21 mouse cellular contexts compared by ENCODE assay signal in the genomic region with DNA sequence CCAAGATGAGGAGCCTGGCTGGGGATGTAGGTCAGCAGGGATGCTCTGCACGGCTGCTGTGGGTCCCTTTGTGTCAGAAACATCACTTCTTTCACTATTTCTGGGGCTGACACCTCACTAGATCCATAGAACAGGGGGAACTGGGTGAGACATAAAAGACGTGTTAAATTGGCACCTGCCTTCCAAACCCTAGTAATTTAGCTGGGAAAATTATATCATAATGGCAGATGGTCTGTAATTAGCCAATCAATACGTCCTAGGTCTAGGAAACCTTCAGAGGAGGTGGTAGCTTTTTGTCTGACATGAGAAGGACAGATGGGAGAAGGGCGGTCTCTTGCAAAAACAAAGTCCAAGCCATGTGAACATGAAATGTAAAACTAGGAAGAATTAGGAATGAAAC. TPM values are rescaled to one million over a fixed set of nuclear protein-coding genes. Genes with fewer than 3 reads are reported as not detected.
DNase-seq lines count a peak whose midpoint lies in the region; ATAC-seq and TF ChIP-seq lines count a peak whose summit lies in the region.
"Had no signal": no experiment of that assay in that cellular context is flagged by ENCODE, and none has a peak within 500 bp of the region (broad histone marks: within the 10 kb centered on the region; RNA-seq: fewer than 3 reads in every experiment).

No protein-coding gene starts in this region.

- H3K4me2 ChIP-seq in forebrain, embryonic 16.5 days (ENCODE audit: low read length), result no peak overlapping the region
- H3K4me2 ChIP-seq in forebrain, postnatal 0 days (ENCODE audit: low read depth), result no peak overlapping the region
- H3K4me2 ChIP-seq in kidney, postnatal 0 days (ENCODE audit: low read length), result no peak overlapping the region
- H3K4me2 ChIP-seq in liver, embryonic 15.5 days, result no peak overlapping the region
- no peak overlapping the region for H3K4me2 ChIP-seq in liver, embryonic 11.5 days
- no peak overlapping the region for H3K4me2 ChIP-seq in liver, postnatal 0 days (ENCODE audit: low read depth, low read length)
- H3K4me2 ChIP-seq: embryonic facial prominence, embryonic 12.5 days; heart, embryonic 11.5 days; heart, embryonic 15.5 days; hindbrain, embryonic 13.5 days had no signal

- H3K9ac ChIP-seq in forebrain, embryonic 16.5 days (replicated peaks; ENCODE audit: low read depth, low read length), result no peak overlapping the region
- H3K9ac ChIP-seq in forebrain, postnatal 0 days, result no peak overlapping the region
- no peak overlapping the region for H3K9ac ChIP-seq in kidney, postnatal 0 days (ENCODE audit: low read depth, low read length)
- H3K9ac ChIP-seq in liver, embryonic 15.5 days, result no peak overlapping the region
- no peak overlapping the region for H3K9ac ChIP-seq in liver, embryonic 11.5 days (ENCODE audit: low read depth, low read length)
- no peak overlapping the region for H3K9ac ChIP-seq in liver, postnatal 0 days (replicated peaks)
- H3K9ac ChIP-seq: embryonic facial prominence, embryonic 12.5 days; heart, embryonic 15.5 days; hindbrain, embryonic 13.5 days had no signal

- H3K27ac ChIP-seq in forebrain, embryonic 16.5 days (ENCODE audit: low read length), result no peak overlapping the region
- H3K27ac ChIP-seq in forebrain, postnatal 0 days (ENCODE audit: low read depth, low read length), result no peak overlapping the region
- H3K27ac ChIP-seq in kidney, postnatal 0 days, result 0 out of 2 replicates have a peak overlapping the region, but pooled peaks have one; percentile 63
- peak overlapping the region; percentile 79 for H3K27ac ChIP-seq in liver, embryonic 15.5 days (replicated peaks)
- H3K27ac ChIP-seq in liver, embryonic 11.5 days (ENCODE audit: low read depth, low read length), result no peak overlapping the region
- H3K27ac ChIP-seq in liver, postnatal 0 days (ENCODE audit: low read depth), result peak overlapping the region; percentile 97
- H3K27ac ChIP-seq: heart, adult 2 months; heart, embryonic 15.5 days; hindbrain, embryonic 13.5 days; hindbrain, postnatal 0 days had no signal

- no peak for TF ChIP-seq EP300 in liver, postnatal 0 days (IDR thresholded peaks at IDR 0.05; ENCODE audit: low read depth)

- no peaks in the 10 kb centered on the region for H3K27me3 ChIP-seq in forebrain, embryonic 16.5 days (replicated peaks; ENCODE audit: control insufficient read depth, insufficient read depth, low read length)
- H3K27me3 ChIP-seq in forebrain, postnatal 0 days (ENCODE audit: insufficient read depth, low read length), result no peaks in the 10 kb centered on the region
- no peaks in the 10 kb centered on the region for H3K27me3 ChIP-seq in kidney, postnatal 0 days (ENCODE audit: insufficient read depth, low read length)
- H3K27me3 ChIP-seq in liver, embryonic 15.5 days, result no peaks in the 10 kb centered on the region
- no peaks in the 10 kb centered on the region for H3K27me3 ChIP-seq in liver, embryonic 11.5 days (replicated peaks; ENCODE audit: control insufficient read depth, insufficient read depth, low read length)
- H3K27me3 ChIP-seq in liver, postnatal 0 days (ENCODE audit: insufficient read depth, low read length), result no peaks in the 10 kb centered on the region
- H3K27me3 ChIP-seq: embryonic facial prominence, embryonic 12.5 days; heart, embryonic 15.5 days; hindbrain, embryonic 13.5 days had no signal

- no peaks in the 10 kb centered on the region for H3K4me1 ChIP-seq in forebrain, embryonic 16.5 days (replicated peaks; ENCODE audit: control insufficient read depth, insufficient read depth, low read length)
- H3K4me1 ChIP-seq in forebrain, postnatal 0 days (ENCODE audit: insufficient read depth), result no peaks in the 10 kb centered on the region
- H3K4me1 ChIP-seq in kidney, postnatal 0 days (replicated peaks; ENCODE audit: insufficient read depth, low read length), result no peaks in the 10 kb centered on the region
- H3K4me1 ChIP-seq in liver, embryonic 15.5 days (replicated peaks), result peaks cover 42% of the 10 kb centered on the region
- peaks cover 8% of the 10 kb centered on the region for H3K4me1 ChIP-seq in liver, embryonic 11.5 days (replicated peaks; ENCODE audit: control insufficient read depth, insufficient read depth, low read length)
- H3K4me1 ChIP-seq in liver, postnatal 0 days (ENCODE audit: insufficient read depth), result peaks cover 30% of the 10 kb centered on the region
- H3K4me1 ChIP-seq: embryonic facial prominence, embryonic 12.5 days; hindbrain, embryonic 13.5 days had no signal

- peak; percentile 28; the same call in 1 of the 2 replicates for ATAC-seq in forebrain, embryonic 16.5 days
- no peak for ATAC-seq in forebrain, postnatal 0 days
- no peak for ATAC-seq in kidney, postnatal 0 days (replicated peaks; ENCODE audit: low FRiP score, low read depth)
- no peak for ATAC-seq in liver, embryonic 15.5 days (ENCODE audit: insufficient read depth)
- no peak for ATAC-seq in liver, embryonic 11.5 days (replicated peaks; ENCODE audit: low FRiP score)
- no peak for ATAC-seq in liver, postnatal 0 days
- ATAC-seq: hindbrain, postnatal 0 days had no signal

- no peak overlapping the region for H3K4me3 ChIP-seq in forebrain, embryonic 16.5 days (replicated peaks; ENCODE audit: low read length)
- no peak overlapping the region for H3K4me3 ChIP-seq in forebrain, postnatal 0 days (ENCODE audit: low read depth, low read length)
- no peak overlapping the region for H3K4me3 ChIP-seq in kidney, postnatal 0 days (replicated peaks; ENCODE audit: low read depth, low read length)
- H3K4me3 ChIP-seq in liver, embryonic 15.5 days (replicated peaks), result no peak overlapping the region
- H3K4me3 ChIP-seq in liver, embryonic 11.5 days (ENCODE audit: low read depth, low read length), result no peak overlapping the region
- H3K4me3 ChIP-seq in liver, postnatal 0 days (ENCODE audit: low read depth, low read length), result no peak overlapping the region
- H3K4me3 ChIP-seq: embryonic facial prominence, embryonic 12.5 days; heart, adult 2 months; heart, embryonic 15.5 days; hindbrain, embryonic 13.5 days had no signal

- WGBS in forebrain, embryonic 16.5 days, result 37% methylated on average over 4 of the region's 4 CpGs
- WGBS in forebrain, postnatal 0 days, result 33% methylated on average over 4 of the region's 4 CpGs
- WGBS in kidney, postnatal 0 days, result 67% methylated on average over 4 of the region's 4 CpGs
- 59% methylated on average over 4 of the region's 4 CpGs for WGBS in liver, embryonic 15.5 days (ENCODE audit: insufficient replicate concordance)
- 78% methylated on average over 4 of the region's 4 CpGs for WGBS in liver, embryonic 11.5 days
- 71% methylated on average over 4 of the region's 4 CpGs for WGBS in liver, postnatal 0 days (ENCODE audit: insufficient replicate concordance)

- no peaks in the 10 kb centered on the region for H3K9me3 ChIP-seq in forebrain, embryonic 16.5 days (ENCODE audit: control insufficient read depth, low read length)
- no peaks in the 10 kb centered on the region for H3K9me3 ChIP-seq in forebrain, postnatal 0 days (ENCODE audit: low read length)
- no peaks in the 10 kb centered on the region for H3K9me3 ChIP-seq in kidney, postnatal 0 days (replicated peaks; ENCODE audit: low read length)
- H3K9me3 ChIP-seq in liver, embryonic 15.5 days (replicated peaks), result no peaks in the 10 kb centered on the region
- H3K9me3 ChIP-seq in liver, embryonic 11.5 days (ENCODE audit: control insufficient read depth, low read length), result no peaks in the 10 kb centered on the region
- H3K9me3 ChIP-seq in liver, postnatal 0 days (ENCODE audit: low read length), result no peaks in the 10 kb centered on the region
- H3K9me3 ChIP-seq: embryonic facial prominence, embryonic 12.5 days; heart, embryonic 15.5 days; hindbrain, embryonic 13.5 days had no signal

- no peaks in the 10 kb centered on the region for H3K36me3 ChIP-seq in forebrain, embryonic 16.5 days (ENCODE audit: control insufficient read depth, insufficient read depth)
- no peaks in the 10 kb centered on the region for H3K36me3 ChIP-seq in forebrain, postnatal 0 days (ENCODE audit: insufficient read depth)
- H3K36me3 ChIP-seq in kidney, postnatal 0 days (ENCODE audit: insufficient read depth, low read length), result no peaks in the 10 kb centered on the region
- no peaks in the 10 kb centered on the region for H3K36me3 ChIP-seq in liver, embryonic 15.5 days (replicated peaks)
- H3K36me3 ChIP-seq in liver, embryonic 11.5 days (ENCODE audit: control insufficient read depth, insufficient read depth, low read length), result no peaks in the 10 kb centered on the region
- H3K36me3 ChIP-seq in liver, postnatal 0 days (replicated peaks; ENCODE audit: insufficient read depth, low read length), result no peaks in the 10 kb centered on the region
- H3K36me3 ChIP-seq: embryonic facial prominence, embryonic 12.5 days; heart, embryonic 15.5 days; hindbrain, embryonic 13.5 days had no signal

- TF ChIP-seq CTCF in forebrain, postnatal 0 days (IDR thresholded peaks at IDR 0.05; ENCODE audit: low read depth), result no peak
- no peak for TF ChIP-seq CTCF in kidney, postnatal 0 days (IDR thresholded peaks at IDR 0.05; ENCODE audit: low read depth)
- TF ChIP-seq CTCF in liver, postnatal 0 days (IDR thresholded peaks at IDR 0.05; ENCODE audit: low read depth), result no peak

- DNase-seq in forebrain, postnatal 0 days, result no peak
- DNase-seq in kidney, postnatal 0 days (ENCODE audit: low spot score), result no peak
- DNase-seq in kidney, adult 18-20 months, result no peak
- DNase-seq in liver, embryonic 11.5 days (ENCODE audit: low spot score), result no peak
- no peak for DNase-seq in liver, postnatal 0 days
- DNase-seq in cerebellum, postnatal 10 days, result no peak
- DNase-seq: adrenal gland, adult 8-10 months; adrenal gland, postnatal 36 days; cerebellum, adult 11 months; cerebellum, adult 8-10 months; cerebellum, postnatal 25 days; gastrocnemius, postnatal 14 days; heart, adult 2 months; heart, postnatal 14 days had no signal

RNA-seq across cellular contexts. Expression of a gene that starts 11.6 kb away (rescaled TPM):
- 4.1 and 5.3 TPM in 2 replicates for polyA plus RNA-seq in forebrain, embryonic 16.5 days (2015; fragmentation: Nextera tagmentation; extraction: Ambion mirVana)
- total RNA-seq in forebrain, postnatal 0 days (2014; rRNA removed), result 5.0 and 5.9 TPM in 2 replicates
- polyA plus RNA-seq in forebrain, postnatal 0 days (2015; fragmentation: Nextera tagmentation; extraction: Ambion mirVana), result 3.2 and 3.5 TPM in 2 replicates
- 11.9 and 12.5 TPM in 2 replicates for polyA plus RNA-seq in kidney, postnatal 0 days (2015; fragmentation: Nextera tagmentation; extraction: Ambion mirVana)
- 11.3 and 11.9 TPM in 2 replicates for polyA plus RNA-seq in liver, embryonic 15.5 days (2015; fragmentation: Nextera tagmentation; extraction: Ambion mirVana)
- polyA plus RNA-seq in liver, embryonic 11.5 days (2014; fragmentation: Nextera tagmentation; extraction: Ambion mirVana), result 14.0 and 15.4 TPM in 2 replicates
- polyA plus RNA-seq in liver, postnatal 0 days (2015; fragmentation: Nextera tagmentation; extraction: Ambion mirVana), result 16.4 and 16.6 TPM in 2 replicates

Comparison
In these comparisons a context has a peak if more than half of its experiments do, and no peak if none do; other contexts are left out.
1. H3K27ac ChIP-seq: peak in kidney, postnatal 0 days (single experiment), liver, embryonic 15.5 days (single experiment) and liver, postnatal 0 days (single experiment); none in forebrain, embryonic 16.5 days (single experiment), forebrain, postnatal 0 days (single experiment) and liver, embryonic 11.5 days (single experiment).